Mouse (Mus musculus) cerebellum, postnatal 25 days (tissue): Measurements from ENCODE around the gene BC107364.
"Not testable (repeated sequence)": the region's sequence is repeated elsewhere in the genome, so short reads cannot be mapped to it uniquely, and the experiment has no call there.

Source experiments
- DNase-seq, 2 experiments: peaks; one replicate each; pipeline ENCODE4 v3.0.0; 2021; ENCODE audit warnings: mixed read lengths in 2 of 2

BC107364 gene

GRCm38 (mm10) chr3:96452262-96452661 is at the start of gene BC107364:
Gene BC107364, minus strand, starts transcription at chr3:96452306.
- DNase-seq: not testable (repeated sequence)

GRCm38 (mm10) chr3:96501391-96502115 is 49.4 kb upstream of the BC107364 start:
- DNase-seq: peak; percentile 89 to 90

- DNase-seq: peak; percentile 89 to 93
Measured at GRCm38 (mm10) chr3:96500691-96501265, 48.7 kb upstream of the BC107364 start.

- DNase-seq: peak; percentile 94 to 95
Measured at GRCm38 (mm10) chr3:96500289-96500621, 48.1 kb upstream of the BC107364 start.

GRCm38 (mm10) chr3:96499481-96500288 is 47.6 kb upstream of the BC107364 start:
- DNase-seq: peak; percentile 83 to 87

- DNase-seq: peak in 1 of 2 experiments; percentile 11
Measured at GRCm38 (mm10) chr3:96498476-96499245, 46.6 kb upstream of the BC107364 start.

GRCm38 (mm10) chr3:96497451-96498028 is 45.4 kb upstream of the BC107364 start:
- peak; percentile 89 to 90 for DNase-seq

GRCm38 (mm10) chr3:96496620-96497275 is 44.6 kb upstream of the BC107364 start:
- peak in 1 of 2 experiments; percentile 17 for DNase-seq

- no peak for DNase-seq
Measured at GRCm38 (mm10) chr3:96496216-96496615, 44.1 kb upstream of the BC107364 start.

GRCm38 (mm10) chr3:96495490-96496210 is 43.5 kb upstream of the BC107364 start:
- no peak for DNase-seq

- DNase-seq: no peak
Measured at GRCm38 (mm10) chr3:96494912-96495311, 42.8 kb upstream of the BC107364 start.

- DNase-seq: not testable (repeated sequence)
Measured at GRCm38 (mm10) chr3:96494456-96494855, 42.4 kb upstream of the BC107364 start.

GRCm38 (mm10) chr3:96489636-96490035 is 37.5 kb upstream of the BC107364 start:
- peak in 1 of 2 experiments; percentile 43 for DNase-seq

GRCm38 (mm10) chr3:96488907-96489629 is 37.0 kb upstream of the BC107364 start:
- peak in 1 of 2 experiments; percentile 60 for DNase-seq

- not testable (repeated sequence) for DNase-seq
Measured at GRCm38 (mm10) chr3:96488290-96488906, 36.3 kb upstream of the BC107364 start.

GRCm38 (mm10) chr3:96487596-96488289 is 35.6 kb upstream of the BC107364 start:
- peak; percentile 59 to 71 for DNase-seq

GRCm38 (mm10) chr3:96486828-96487559 is 34.9 kb upstream of the BC107364 start:
- not testable (repeated sequence) for DNase-seq

GRCm38 (mm10) chr3:96486064-96486827 is 34.1 kb upstream of the BC107364 start:
- not testable (repeated sequence) for DNase-seq
